Mouse (Mus musculus): ENCODE measurements at regions not wholly inside any gene's neighbourhood (a gene's known extent, or its start where the extent isn't known, plus 50 kb on each side); places are given as distances from the start of the nearest gene placed in this dataset.

DNA sequence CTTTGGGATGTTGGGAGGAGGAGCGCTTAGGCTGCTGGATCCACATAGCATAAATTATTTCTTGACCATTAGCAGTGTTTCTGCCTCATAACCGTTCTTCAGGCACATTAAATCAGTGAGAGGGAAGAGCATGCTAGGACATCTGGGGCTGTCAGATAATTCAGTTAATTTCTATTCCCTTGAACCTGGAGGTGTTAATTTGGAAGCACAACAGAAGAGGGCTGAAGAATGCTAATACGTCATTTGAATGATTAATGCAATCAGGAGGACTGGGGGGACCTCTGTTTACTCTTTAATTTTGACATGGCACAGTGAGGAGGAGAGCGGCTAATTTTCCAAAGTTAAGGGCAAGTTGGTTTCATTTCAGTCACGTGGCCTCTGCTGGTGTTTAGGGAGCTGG is 294.8 kb downstream of the Bcl11a start:
- Histone ChIP-seq H3K79me2 (ENCODE audit: control insufficient read depth, insufficient read depth, low read length) (no peaks in the 10 kb centered on the region), H3K4me1 (ENCODE audit: control insufficient read depth, insufficient read depth, low read length) (no peaks in the 10 kb centered on the region), H3K9ac (ENCODE audit: low read depth, low read length) (no peak overlapping the region), H3K27ac (replicated peaks; ENCODE audit: insufficient read depth, low read depth, low read length) (no peak overlapping the region), H3K27me3 (ENCODE audit: control insufficient read depth, insufficient read depth, low read length) (no peaks in the 10 kb centered on the region), H3K4me3 (ENCODE audit: insufficient read depth, low read depth, low read length) (no peak overlapping the region), H3K36me3 (ENCODE audit: control insufficient read depth, insufficient read depth, low read length) (no peaks in the 10 kb centered on the region)
- WGBS = 66% methylated on average over 5 of the region's 5 CpGs
- TF ChIP-seq POLR2A (IDR thresholded peaks at IDR 0.05; ENCODE audit: extremely low read depth, insufficient read depth, low read length) = no peak
- no peak for TF ChIP-seq CTCF (IDR thresholded peaks at IDR 0.05; ENCODE audit: low read depth, low read length)
- no peak for DNase-seq (ENCODE audit: extremely low read depth, low read depth, low spot score)

- no peaks in the 10 kb centered on the region for H3K27me3 ChIP-seq (ENCODE audit: control insufficient read depth, insufficient read depth, low read length)
- H3K9ac ChIP-seq (ENCODE audit: low read depth, low read length) = no peak overlapping the region
- H3K27ac ChIP-seq (replicated peaks; ENCODE audit: insufficient read depth, low read depth, low read length) = no peak overlapping the region
- 79% methylated on average over 4 of the region's 4 CpGs for WGBS
- no peaks in the 10 kb centered on the region for H3K79me2 ChIP-seq (ENCODE audit: control insufficient read depth, insufficient read depth, low read length)
- H3K4me1 ChIP-seq (ENCODE audit: control insufficient read depth, insufficient read depth, low read length) = no peaks in the 10 kb centered on the region
- no peak for DNase-seq (ENCODE audit: extremely low read depth, low read depth, low spot score)
- TF ChIP-seq CTCF (IDR thresholded peaks at IDR 0.05; ENCODE audit: low read depth, low read length) (no peak), POLR2A (IDR thresholded peaks at IDR 0.05; ENCODE audit: extremely low read depth, insufficient read depth, low read length) (no peak)
- H3K36me3 ChIP-seq (ENCODE audit: control insufficient read depth, insufficient read depth, low read length) = no peaks in the 10 kb centered on the region
- no peak overlapping the region for H3K4me3 ChIP-seq (ENCODE audit: insufficient read depth, low read depth, low read length)
Measured at GRCm38 (mm10) chr11:24373301-24373700, 295.4 kb downstream of the Bcl11a start.

- no peaks in the 10 kb centered on the region for H3K27me3 ChIP-seq (ENCODE audit: control insufficient read depth, insufficient read depth, low read length)
- H3K4me3 ChIP-seq (ENCODE audit: insufficient read depth, low read depth, low read length) = no peak overlapping the region
- H3K9ac ChIP-seq (ENCODE audit: low read depth, low read length) = no peak overlapping the region
- no peaks in the 10 kb centered on the region for H3K36me3 ChIP-seq (ENCODE audit: control insufficient read depth, insufficient read depth, low read length)
- H3K4me1 ChIP-seq (ENCODE audit: control insufficient read depth, insufficient read depth, low read length) = no peaks in the 10 kb centered on the region
- TF ChIP-seq POLR2A (IDR thresholded peaks at IDR 0.05; ENCODE audit: extremely low read depth, insufficient read depth, low read length) (no peak), CTCF (IDR thresholded peaks at IDR 0.05; ENCODE audit: low read depth, low read length) (no peak)
- no peaks in the 10 kb centered on the region for H3K79me2 ChIP-seq (ENCODE audit: control insufficient read depth, insufficient read depth, low read length)
- no peak overlapping the region for H3K27ac ChIP-seq (replicated peaks; ENCODE audit: insufficient read depth, low read depth, low read length)
- WGBS = 74% methylated on average over 2 of the region's 2 CpGs
- DNase-seq (ENCODE audit: extremely low read depth, low read depth, low spot score) = no peak
Measured at GRCm38 (mm10) chr11:24377530-24377929, 299.7 kb downstream of the Bcl11a start.

- WGBS = 81% methylated on average over 5 of the region's 5 CpGs
- no peaks in the 10 kb centered on the region for H3K36me3 ChIP-seq (ENCODE audit: control insufficient read depth, insufficient read depth, low read length)
- TF ChIP-seq POLR2A (IDR thresholded peaks at IDR 0.05; ENCODE audit: extremely low read depth, insufficient read depth, low read length) = no peak
- TF ChIP-seq CTCF (IDR thresholded peaks at IDR 0.05; ENCODE audit: low read depth, low read length) = no peak
- no peak overlapping the region for H3K9ac ChIP-seq (ENCODE audit: low read depth, low read length)
- no peaks in the 10 kb centered on the region for H3K27me3 ChIP-seq (ENCODE audit: control insufficient read depth, insufficient read depth, low read length)
- DNase-seq (ENCODE audit: extremely low read depth, low read depth, low spot score) = no peak
- H3K79me2 ChIP-seq (ENCODE audit: control insufficient read depth, insufficient read depth, low read length) = no peaks in the 10 kb centered on the region
- H3K4me1 ChIP-seq (ENCODE audit: control insufficient read depth, insufficient read depth, low read length) = no peaks in the 10 kb centered on the region
- H3K27ac ChIP-seq (replicated peaks; ENCODE audit: insufficient read depth, low read depth, low read length) = no peak overlapping the region
- H3K4me3 ChIP-seq (ENCODE audit: insufficient read depth, low read depth, low read length) = no peak overlapping the region
Measured at GRCm38 (mm10) chr11:24390578-24390977, 312.7 kb downstream of the Bcl11a start.

- no peak overlapping the region for H3K9ac ChIP-seq (ENCODE audit: low read depth, low read length)
- TF ChIP-seq POLR2A (IDR thresholded peaks at IDR 0.05; ENCODE audit: extremely low read depth, insufficient read depth, low read length) (no peak), CTCF (IDR thresholded peaks at IDR 0.05; ENCODE audit: low read depth, low read length) (no peak)
- 44% methylated on average over 1 of the region's 1 CpGs for WGBS
- H3K36me3 ChIP-seq (ENCODE audit: control insufficient read depth, insufficient read depth, low read length) = no peaks in the 10 kb centered on the region
- no peak for DNase-seq (ENCODE audit: extremely low read depth, low read depth, low spot score)
- H3K4me3 ChIP-seq (ENCODE audit: insufficient read depth, low read depth, low read length) = no peak overlapping the region
- no peaks in the 10 kb centered on the region for H3K27me3 ChIP-seq (ENCODE audit: control insufficient read depth, insufficient read depth, low read length)
- H3K27ac ChIP-seq (replicated peaks; ENCODE audit: insufficient read depth, low read depth, low read length) = no peak overlapping the region
- no peaks in the 10 kb centered on the region for H3K79me2 ChIP-seq (ENCODE audit: control insufficient read depth, insufficient read depth, low read length)
- H3K4me1 ChIP-seq (ENCODE audit: control insufficient read depth, insufficient read depth, low read length) = no peaks in the 10 kb centered on the region
Measured at GRCm38 (mm10) chr11:24391385-24391784, 313.5 kb downstream of the Bcl11a start.

DNA sequence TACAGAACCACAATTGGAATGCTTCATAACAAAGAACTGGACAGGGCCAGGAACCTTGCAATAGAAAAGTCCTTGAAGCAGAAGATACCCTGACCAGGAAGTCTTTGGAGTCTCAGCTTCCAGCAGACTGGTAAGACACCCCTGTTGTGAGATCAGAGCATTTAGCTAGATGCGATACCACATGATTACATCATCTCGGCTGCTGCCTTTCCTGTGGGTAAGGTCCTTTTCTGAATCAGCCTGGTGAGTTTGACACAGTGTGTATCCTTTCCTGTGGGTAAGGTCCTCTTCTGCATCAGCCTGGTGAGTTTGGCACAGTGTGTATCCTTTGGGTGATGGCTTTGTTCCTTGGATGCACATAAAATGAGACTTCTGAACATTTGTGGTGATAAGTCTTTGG is 317.6 kb downstream of the Bcl11a start:
- Histone ChIP-seq H3K4me1 (ENCODE audit: control insufficient read depth, insufficient read depth, low read length) (no peaks in the 10 kb centered on the region), H3K27ac (replicated peaks; ENCODE audit: insufficient read depth, low read depth, low read length) (no peak overlapping the region), H3K27me3 (ENCODE audit: control insufficient read depth, insufficient read depth, low read length) (no peaks in the 10 kb centered on the region), H3K9ac (ENCODE audit: low read depth, low read length) (no peak overlapping the region), H3K79me2 (ENCODE audit: control insufficient read depth, insufficient read depth, low read length) (no peaks in the 10 kb centered on the region), H3K4me3 (ENCODE audit: insufficient read depth, low read depth, low read length) (no peak overlapping the region), H3K36me3 (ENCODE audit: control insufficient read depth, insufficient read depth, low read length) (no peaks in the 10 kb centered on the region)
- no peak for TF ChIP-seq CTCF (IDR thresholded peaks at IDR 0.05; ENCODE audit: low read depth, low read length)
- TF ChIP-seq POLR2A (IDR thresholded peaks at IDR 0.05; ENCODE audit: extremely low read depth, insufficient read depth, low read length) = no peak
- no peak for DNase-seq (ENCODE audit: extremely low read depth, low read depth, low spot score)
- 83% methylated on average over 2 of the region's 2 CpGs for WGBS
